Mouse (Mus musculus) myocyte (in vitro differentiated cells): ENCODE measurements around the gene Rad18.

ENCODE experiments used
- MAX ChIP-seq: IDR thresholded peaks from one replicate; pipeline ENCODE4 v1.6.1; 2011; ENCODE audit warnings: low read depth, mild to moderate bottlenecking, control low read depth
- MYOD1 ChIP-seq, 3 experiments: IDR thresholded peaks; one replicate each; pipeline ENCODE4 v1.6.1; 2011; ENCODE audit warnings: control low read depth in 2 of 3, low read depth in 2 of 3, mild to moderate bottlenecking in 2 of 3, moderate library complexity in 1 of 3; ENCODE audit not compliant: insufficient read length in 2 of 3, control insufficient read depth in 1 of 3
- POLR2A ChIP-seq: IDR thresholded peaks from one replicate; pipeline ENCODE4 v1.6.1; 2011; ENCODE audit warnings: low read depth, mild to moderate bottlenecking, control low read depth, moderate library complexity; ENCODE audit not compliant: insufficient read length
- REST ChIP-seq: IDR thresholded peaks from one replicate; pipeline ENCODE4 v1.6.1; 2011; ENCODE audit warnings: mild to moderate bottlenecking, control low read depth, moderate library complexity; ENCODE audit not compliant: insufficient read depth, insufficient read length
- TCF3 ChIP-seq: IDR thresholded peaks from one replicate; pipeline ENCODE4 v1.6.1; 2011; ENCODE audit warnings: low read depth, control low read depth; ENCODE audit not compliant: insufficient read length
- USF1 ChIP-seq: IDR thresholded peaks from one replicate; pipeline ENCODE4 v1.6.1; 2011; ENCODE audit warnings: low read depth, mild to moderate bottlenecking, control low read depth, moderate library complexity

GRCm38 (mm10) chr6:112622321-112622720, 74.2 kb downstream of the Rad18 start:
- TF ChIP-seq TCF3 = no peak
- TF ChIP-seq MAX = no peak
- TF ChIP-seq USF1 = no peak
- no peak for TF ChIP-seq REST
- no peak for TF ChIP-seq POLR2A
- TF ChIP-seq MYOD1 (IDR thresholded peaks at IDR 0.05; ENCODE audit: control insufficient read depth in 1 of 3, insufficient read length in 2 of 3, low read depth in 2 of 3) = no peak
